Mouse (Mus musculus): ENCODE measurements around the gene Mrpl39.

The Mrpl39 gene

DNA sequence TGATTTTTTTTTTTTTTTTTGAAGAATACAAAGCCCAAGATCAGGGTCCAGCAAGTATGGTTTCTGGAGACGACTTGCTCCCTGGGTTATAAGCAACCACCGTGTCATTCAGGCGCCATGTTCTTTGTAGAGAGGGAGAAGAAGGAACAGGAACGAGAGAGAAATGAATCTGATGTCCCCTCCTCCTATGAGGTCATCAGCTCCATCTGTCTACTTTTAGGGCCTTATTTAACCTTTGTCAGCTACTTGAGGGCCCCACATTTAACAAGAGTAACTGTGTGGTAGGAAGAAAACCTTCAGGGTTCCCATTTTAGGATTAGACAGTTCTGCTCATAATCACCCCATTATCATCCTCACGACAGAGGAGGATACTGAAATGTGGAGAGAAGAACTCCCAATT, 34.5 kb downstream of the Mrpl39 start:
- no peak for DNase-seq (ENCODE audit: extremely low spot score, low spot score)

- no peak for DNase-seq (ENCODE audit: extremely low spot score, low spot score)
Observed at GRCm38 (mm10) chr16:84698708-84699107, 36.8 kb downstream of the Mrpl39 start.

DNA sequence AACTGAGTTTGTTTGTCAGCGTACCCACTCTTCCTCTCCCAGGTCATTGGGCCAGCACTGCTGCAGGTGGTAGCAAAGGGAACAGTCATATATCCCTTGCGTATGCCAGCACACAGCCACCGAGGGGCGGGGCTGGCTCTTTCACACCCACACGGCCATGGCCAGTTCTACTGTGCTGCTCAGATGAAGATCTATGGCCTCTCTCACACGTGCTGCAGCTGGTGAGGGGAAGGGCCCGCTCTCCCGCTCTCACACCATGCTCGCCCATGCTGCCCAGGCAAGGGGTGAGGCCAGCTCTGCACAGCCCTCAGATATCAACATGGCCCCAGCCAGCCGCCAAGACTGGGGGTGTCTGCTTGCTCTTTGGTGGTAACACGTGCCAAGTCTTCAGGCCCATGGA, 39.4 kb downstream of the Mrpl39 start:
- DNase-seq (ENCODE audit: extremely low spot score, low spot score), result no peak

DNA sequence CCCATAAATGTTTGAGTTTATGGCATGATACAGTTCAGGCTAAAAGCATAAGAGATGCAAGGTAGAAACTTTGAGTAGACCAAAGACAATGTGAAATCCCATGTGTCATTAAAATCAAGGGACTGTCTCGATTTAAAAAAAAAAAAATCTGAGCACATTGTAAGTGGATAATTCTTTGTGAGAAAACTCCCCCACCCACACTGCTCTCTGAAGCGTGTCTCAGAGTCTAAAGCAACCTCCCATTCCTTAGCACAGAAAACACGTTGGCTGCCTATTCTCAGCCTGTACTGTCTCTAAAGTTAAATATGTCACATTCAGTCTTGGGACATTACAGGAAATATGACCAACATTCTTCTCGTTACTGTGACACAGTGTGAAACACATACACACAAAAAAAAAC, 53.6 kb downstream of the Mrpl39 start:
- DNase-seq (ENCODE audit: extremely low spot score, low spot score), result no peak

DNA sequence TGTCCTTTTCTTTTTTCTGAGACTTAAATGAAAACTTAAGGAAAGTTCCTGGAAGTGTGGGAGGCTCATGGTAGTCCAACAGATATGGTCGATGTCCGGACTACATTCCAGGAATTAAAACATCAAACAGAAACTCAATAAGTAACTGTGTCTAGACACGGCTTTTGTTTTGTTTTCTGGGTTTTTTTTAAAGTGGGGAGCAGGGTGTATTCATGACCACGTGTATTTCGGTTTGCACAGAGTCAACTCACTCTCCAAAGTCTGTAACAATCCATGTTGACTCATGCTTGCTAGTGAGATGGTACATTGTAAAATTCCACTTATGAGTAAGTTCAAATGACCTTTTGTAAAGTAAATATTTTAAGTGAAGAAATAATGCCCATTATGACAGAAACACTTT, 54.8 kb downstream of the Mrpl39 start:
- no peak for DNase-seq (ENCODE audit: extremely low spot score, low spot score)

DNA sequence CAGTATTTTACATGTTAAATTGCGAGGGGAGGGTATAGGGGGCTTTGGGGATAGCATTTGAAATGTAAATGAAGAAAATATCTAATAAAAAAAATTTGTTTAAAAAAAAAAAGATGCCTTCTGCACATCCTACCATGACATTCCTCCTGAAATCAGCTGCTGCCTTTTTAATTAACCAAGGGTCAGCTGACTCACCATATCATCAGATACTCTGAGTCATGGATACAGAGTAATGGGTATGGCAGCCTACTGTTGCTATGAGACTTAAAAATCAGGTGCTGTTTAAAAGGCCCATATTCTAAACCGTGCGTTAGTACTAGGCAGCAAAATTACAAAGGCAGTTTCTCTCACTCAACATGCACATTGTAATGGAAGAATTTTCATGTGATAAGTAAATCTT, 58.2 kb downstream of the Mrpl39 start:
- no peak for DNase-seq (ENCODE audit: extremely low spot score, low spot score)
